Mouse (Mus musculus) spleen, postnatal 36 days (tissue): ENCODE results near the gene Flnb.

Source experiments
- DNase-seq, 2 experiments: peaks; one replicate each; pipeline ENCODE4 v3.0.0; 2022; ENCODE audit warnings: low spot score in 2 of 2, mixed read lengths in 1 of 2

Gene Flnb

GRCm38 (mm10) chr14:7944349-7945039, 126.7 kb downstream of the Flnb start:
- peak; percentile 21 to 22 for DNase-seq

GRCm38 (mm10) chr14:7945261-7945660, 127.5 kb downstream of the Flnb start:
- DNase-seq: no peak

GRCm38 (mm10) chr14:7951234-7951633, 133.5 kb downstream of the Flnb start:
- no peak for DNase-seq

GRCm38 (mm10) chr14:7952610-7953254, 135.0 kb downstream of the Flnb start:
- no peak for DNase-seq

GRCm38 (mm10) chr14:7954071-7954471, 136.3 kb downstream of the Flnb start:
- DNase-seq: no peak

GRCm38 (mm10) chr14:7956427-7956826, 138.7 kb downstream of the Flnb start:
- DNase-seq: no peak

GRCm38 (mm10) chr14:7957049-7957448, 139.3 kb downstream of the Flnb start, which contains the start of gene Gm45521:
Gene Gm45521 (plus strand): TSS chr14:7957288.
- DNase-seq: no peak

- DNase-seq: no peak
Measured at GRCm38 (mm10) chr14:7960616-7961015, 142.9 kb downstream of the Flnb start.

GRCm38 (mm10) chr14:7961714-7962113, 144.0 kb downstream of the Flnb start:
- no peak for DNase-seq

- no peak for DNase-seq
Measured at GRCm38 (mm10) chr14:7962626-7963025, 144.9 kb downstream of the Flnb start.

GRCm38 (mm10) chr14:7963160-7963559, 145.4 kb downstream of the Flnb start:
- no peak for DNase-seq

- DNase-seq: peak; percentile 46 to 55
Measured at GRCm38 (mm10) chr14:7964219-7964889, 146.6 kb downstream of the Flnb start.

- peak in 1 of 2 experiments; percentile 17 for DNase-seq
Measured at GRCm38 (mm10) chr14:7971889-7972493, 154.2 kb downstream of the Flnb start.

GRCm38 (mm10) chr14:7974643-7975042, 156.9 kb downstream of the Flnb start:
- DNase-seq: no peak

- no peak for DNase-seq
Measured at GRCm38 (mm10) chr14:7975177-7975576, 157.4 kb downstream of the Flnb start.

- DNase-seq: no peak
Measured at GRCm38 (mm10) chr14:7977471-7977870, 159.7 kb downstream of the Flnb start.

GRCm38 (mm10) chr14:7978183-7978582, 160.4 kb downstream of the Flnb start:
- DNase-seq: no peak

GRCm38 (mm10) chr14:7981226-7981625, 163.5 kb downstream of the Flnb start:
- DNase-seq: no peak

GRCm38 (mm10) chr14:7986913-7987312, 169.2 kb downstream of the Flnb start:
- peak in 1 of 2 experiments; percentile 29 for DNase-seq

- DNase-seq: no peak
Measured at GRCm38 (mm10) chr14:7989371-7989770, 171.6 kb downstream of the Flnb start.

GRCm38 (mm10) chr14:7989961-7990360, 172.2 kb downstream of the Flnb start:
- DNase-seq: no peak

GRCm38 (mm10) chr14:7991108-7991776, 173.5 kb downstream of the Flnb start:
- no peak for DNase-seq
